Mouse (Mus musculus): ENCODE data around the gene Gimap9. TPM values are rescaled to one million over a fixed set of nuclear protein-coding genes. Genes with fewer than 3 reads are reported as not detected.

Gene Gimap9
- polyA plus RNA-seq, 1 experiment from 2014 or later = 2.6 TPM

DNA sequence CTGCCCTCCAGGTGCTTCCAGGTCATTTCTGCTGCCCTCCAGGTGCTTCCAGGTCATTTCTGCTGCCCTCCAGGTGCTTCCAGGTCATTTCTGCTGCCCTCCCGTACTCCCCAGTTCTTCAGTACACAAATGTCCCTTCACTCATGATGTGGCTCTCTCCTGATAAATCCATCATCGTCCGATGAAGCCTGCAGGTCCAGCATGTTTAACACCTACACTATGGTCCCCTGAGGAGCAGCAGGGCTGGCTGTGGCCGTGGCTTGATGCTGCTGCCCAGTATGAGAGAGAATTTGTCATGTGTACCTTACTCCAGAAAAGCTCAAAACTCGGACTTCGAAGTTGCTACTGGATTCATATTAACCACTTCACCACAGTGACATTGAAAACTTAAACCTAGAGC lies 34.5 kb upstream of the Gimap9 start:
- Histone ChIP-seq H3K36me3 (replicated peaks) (no peaks in the 10 kb centered on the region), H3K27ac (no peak overlapping the region), H3K4me1 (no peaks in the 10 kb centered on the region), H3K4me3 (replicated peaks) (no peak overlapping the region), H3K9me3 (no peaks in the 10 kb centered on the region), H3K4me2 (no peak overlapping the region), H3K9ac (no peak overlapping the region), H3K27me3 (0 out of 2 replicates have a peak, but pooled peaks cover 4% of the 10 kb centered on the region)
- no peak for ATAC-seq (ENCODE audit: low FRiP score)
- WGBS = 82% methylated on average over 6 of the region's 6 CpGs

DNA sequence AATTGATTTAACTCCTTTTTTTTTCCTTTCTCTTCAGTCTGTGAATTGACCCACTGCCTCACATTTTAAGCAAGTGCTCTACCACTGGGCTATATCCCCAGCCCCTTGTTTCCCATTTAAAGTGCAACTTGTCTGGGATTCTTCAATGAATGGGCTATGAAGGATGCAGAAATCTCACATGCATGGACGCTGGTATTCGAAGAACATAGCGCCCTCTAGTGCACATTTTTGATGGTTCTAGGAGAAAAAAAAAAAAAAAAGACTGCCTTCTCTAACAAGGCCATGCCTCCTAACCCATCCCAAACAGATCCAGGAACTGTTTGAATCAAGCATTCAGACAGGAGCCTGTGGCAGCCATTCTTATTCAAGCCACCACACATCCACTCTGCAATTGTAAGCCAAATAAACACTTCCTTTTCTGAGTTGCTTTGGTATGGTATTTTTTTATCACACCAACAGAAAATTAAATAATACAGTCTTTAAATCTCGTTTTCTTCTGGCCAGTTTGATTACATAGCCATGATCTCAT lies 33.1 kb upstream of the Gimap9 start:
- no peak for ATAC-seq (ENCODE audit: low FRiP score)
- WGBS = 23% methylated on average over 4 of the region's 4 CpGs
- no peaks in the 10 kb centered on the region for H3K4me1 ChIP-seq

DNA sequence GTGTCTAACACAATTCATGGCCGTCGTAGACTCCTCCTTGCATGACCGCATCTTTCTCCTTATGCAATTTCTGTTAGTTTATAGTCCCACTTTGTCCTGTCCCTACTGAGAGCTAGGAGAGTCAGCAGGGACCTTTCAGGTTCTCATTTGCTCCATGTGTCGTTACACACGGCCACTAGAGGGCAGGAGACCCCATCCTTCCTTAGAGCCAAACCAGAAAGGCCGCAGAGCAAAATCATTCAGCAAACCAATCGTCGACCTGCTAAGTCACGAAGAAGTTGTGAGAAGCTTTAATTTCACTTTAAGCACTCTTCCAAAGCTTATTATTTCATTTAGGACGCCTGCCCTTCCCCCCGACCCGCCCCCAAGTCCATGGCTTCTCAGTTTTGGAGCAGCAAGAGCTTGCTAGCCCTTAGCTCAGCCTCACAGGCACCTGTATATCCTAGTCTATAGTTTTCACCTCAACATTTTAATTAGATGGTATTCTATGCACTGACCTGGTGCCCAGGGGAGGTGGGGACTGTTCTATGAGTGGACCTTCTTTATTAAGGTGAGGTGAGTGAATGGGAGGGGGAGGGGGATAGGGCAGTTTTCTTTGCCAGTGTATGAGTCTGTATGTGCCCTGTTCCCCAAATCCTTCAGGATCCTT lies 30.1 kb upstream of the Gimap9 start:
- H3K9me3 ChIP-seq = no peaks in the 10 kb centered on the region
- H3K4me2 ChIP-seq = no peak overlapping the region
- H3K36me3 ChIP-seq (replicated peaks) = no peaks in the 10 kb centered on the region
- H3K4me3 ChIP-seq (replicated peaks) = no peak overlapping the region
- H3K9ac ChIP-seq = no peak overlapping the region
- WGBS = 16% methylated on average over 12 of the region's 12 CpGs
- 0 out of 2 replicates have a peak, but pooled peaks cover 4% of the 10 kb centered on the region for H3K27me3 ChIP-seq
- ATAC-seq (ENCODE audit: low FRiP score) = no peak
- H3K27ac ChIP-seq = no peak overlapping the region
- no peaks in the 10 kb centered on the region for H3K4me1 ChIP-seq

More for the DNA sequence above, 33.1 kb upstream of the Gimap9 start:
- no peak overlapping the region for H3K27ac ChIP-seq
- no peaks in the 10 kb centered on the region for H3K9me3 ChIP-seq
- H3K4me3 ChIP-seq (replicated peaks) = no peak overlapping the region
- 0 out of 2 replicates have a peak, but pooled peaks cover 4% of the 10 kb centered on the region for H3K27me3 ChIP-seq
- no peak overlapping the region for H3K4me2 ChIP-seq
- H3K36me3 ChIP-seq (replicated peaks) = no peaks in the 10 kb centered on the region
- H3K9ac ChIP-seq = no peak overlapping the region

DNA sequence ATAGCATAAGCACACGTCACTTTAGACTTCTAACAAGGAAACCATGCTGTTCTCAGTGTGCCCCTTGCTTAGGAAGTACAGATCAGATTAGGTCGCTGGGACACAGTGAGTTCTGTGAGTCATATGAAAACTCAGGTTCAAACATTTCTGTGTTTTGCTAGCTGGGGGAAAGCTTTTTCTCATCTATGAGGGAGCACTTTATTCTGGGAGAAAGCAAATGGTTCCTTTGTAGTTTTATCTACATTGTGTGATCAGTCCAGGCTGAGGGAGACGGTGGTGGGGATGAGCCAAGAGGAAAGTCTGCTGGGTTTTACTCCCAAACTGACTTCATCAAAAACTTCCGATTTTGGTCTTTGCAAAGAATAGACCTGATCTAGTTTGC lies 29.6 kb upstream of the Gimap9 start:
- Histone ChIP-seq H3K4me1 (no peaks in the 10 kb centered on the region), H3K9me3 (no peaks in the 10 kb centered on the region), H3K4me2 (no peak overlapping the region), H3K36me3 (replicated peaks) (no peaks in the 10 kb centered on the region), H3K4me3 (replicated peaks) (no peak overlapping the region), H3K9ac (no peak overlapping the region), H3K27ac (no peak overlapping the region), H3K27me3 (0 out of 2 replicates have a peak, but pooled peaks cover 4% of the 10 kb centered on the region)
- 82% methylated on average over 4 of the region's 4 CpGs for WGBS
- ATAC-seq (ENCODE audit: low FRiP score) = no peak

DNA sequence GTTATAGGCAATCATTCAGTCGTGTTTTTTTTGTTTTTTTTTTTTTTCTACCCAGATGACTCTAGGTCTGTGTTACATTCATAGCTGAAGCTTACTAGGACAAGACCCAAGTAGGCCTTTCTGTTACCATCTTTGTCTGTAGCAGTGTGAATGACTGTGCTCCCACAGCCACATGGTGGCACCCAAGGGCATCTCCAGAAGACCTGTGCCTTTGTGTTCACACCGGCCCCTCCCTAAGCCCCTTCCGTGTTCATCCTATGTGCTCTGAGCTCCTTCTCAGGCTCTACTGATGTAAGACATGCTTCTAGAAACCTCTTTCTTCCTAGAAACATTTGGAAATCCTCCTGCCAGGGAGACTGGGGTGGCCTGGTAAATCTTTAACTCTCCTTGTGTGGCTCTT lies 28.9 kb upstream of the Gimap9 start, which contains the start of gene Gimap8:
Gene Gimap8 (plus strand): TSS at position 240 of the 400 bp plus-strand sequence.
- no peaks in the 10 kb centered on the region for H3K4me1 ChIP-seq
- 0 out of 2 replicates have a peak, but pooled peaks cover 4% of the 10 kb centered on the region for H3K27me3 ChIP-seq
- no peak for ATAC-seq (ENCODE audit: low FRiP score)
- H3K36me3 ChIP-seq (replicated peaks) = no peaks in the 10 kb centered on the region
- 60% methylated on average over 3 of the region's 3 CpGs for WGBS
- no peak within 1 kb of the TSS for H3K4me3 ChIP-seq (replicated peaks)
- no peak within 1 kb of the TSS for H3K27ac ChIP-seq
- H3K9me3 ChIP-seq = no peaks in the 10 kb centered on the region
- H3K4me2 ChIP-seq = no peak within 1 kb of the TSS
- H3K9ac ChIP-seq = no peak within 1 kb of the TSS

DNA sequence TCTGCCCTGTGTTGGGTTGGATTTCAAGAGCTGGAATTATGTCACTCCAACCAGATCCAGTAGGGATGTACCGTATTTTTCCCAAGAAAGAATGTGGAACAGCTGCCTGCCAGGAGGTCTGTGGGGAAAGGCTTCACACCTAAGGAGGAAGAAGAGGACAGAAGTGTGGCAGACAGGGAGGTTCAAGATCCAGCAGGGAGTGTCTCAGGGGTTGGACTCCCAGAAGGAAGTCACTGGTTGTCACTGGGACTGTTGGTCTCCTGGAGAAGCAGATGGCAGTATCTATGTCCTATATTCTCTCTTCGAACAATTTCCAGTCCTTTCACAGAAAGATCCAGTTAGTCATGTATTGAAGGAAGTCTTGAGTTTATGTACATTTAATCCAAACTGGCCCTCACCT lies 28.3 kb upstream of the Gimap9 start:
- Histone ChIP-seq H3K36me3 (replicated peaks) (no peaks in the 10 kb centered on the region), H3K4me1 (no peaks in the 10 kb centered on the region), H3K9me3 (no peaks in the 10 kb centered on the region), H3K27ac (no peak overlapping the region), H3K4me2 (no peak overlapping the region), H3K27me3 (0 out of 2 replicates have a peak, but pooled peaks cover 4% of the 10 kb centered on the region), H3K9ac (no peak overlapping the region), H3K4me3 (replicated peaks) (no peak overlapping the region)
- no peak for ATAC-seq (ENCODE audit: low FRiP score)
- 94% methylated on average over 2 of the region's 2 CpGs for WGBS

DNA sequence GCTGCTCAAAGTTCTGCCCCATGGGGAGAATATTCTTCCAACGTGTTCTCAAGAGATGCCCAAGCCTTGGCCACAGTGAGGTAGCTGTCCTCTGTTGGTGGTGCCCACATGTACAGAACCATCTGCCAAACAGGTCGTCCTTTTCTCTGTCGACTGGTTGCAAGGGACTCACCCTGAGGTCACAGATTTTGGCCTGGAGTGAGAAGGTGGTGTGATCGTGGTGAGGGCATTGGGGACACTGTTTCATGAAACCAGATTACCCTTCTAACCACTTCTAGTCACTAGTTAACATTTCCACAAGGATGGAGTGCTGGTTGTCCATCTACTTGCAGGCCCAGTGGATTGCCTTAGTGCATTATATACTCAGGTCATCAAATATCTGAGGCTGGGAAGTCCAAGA lies 27.1 kb upstream of the Gimap9 start:
- H3K4me1 ChIP-seq = no peaks in the 10 kb centered on the region
- no peak overlapping the region for H3K9ac ChIP-seq
- H3K27ac ChIP-seq = no peak overlapping the region
- no peaks in the 10 kb centered on the region for H3K36me3 ChIP-seq (replicated peaks)
- ATAC-seq (ENCODE audit: low FRiP score) = no peak
- H3K9me3 ChIP-seq = no peaks in the 10 kb centered on the region
- 88% methylated on average over 4 of the region's 4 CpGs for WGBS
- 0 out of 2 replicates have a peak, but pooled peaks cover 4% of the 10 kb centered on the region for H3K27me3 ChIP-seq
- H3K4me2 ChIP-seq = no peak overlapping the region
- no peak overlapping the region for H3K4me3 ChIP-seq (replicated peaks)

DNA sequence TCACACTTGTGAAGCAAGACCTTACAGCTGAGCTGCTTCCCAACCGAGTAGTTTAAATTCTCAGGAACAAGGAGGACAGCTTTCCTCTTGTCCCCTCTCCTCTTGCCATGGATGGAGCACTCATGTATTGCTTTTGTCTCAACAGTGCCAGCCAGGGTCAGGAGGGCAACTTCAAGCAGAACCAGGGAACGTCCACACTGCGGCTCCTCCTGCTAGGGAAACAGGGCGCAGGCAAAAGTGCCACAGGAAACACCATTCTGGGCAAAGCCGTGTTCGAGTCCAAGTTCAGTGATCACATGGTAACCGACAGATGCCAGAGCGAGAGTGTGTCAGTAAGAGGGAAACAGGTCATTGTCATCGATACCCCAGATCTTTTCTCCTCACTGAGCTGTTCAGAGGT lies 25.9 kb upstream of the Gimap9 start:
- H3K4me1 ChIP-seq = no peaks in the 10 kb centered on the region
- H3K27me3 ChIP-seq = 0 out of 2 replicates have a peak, but pooled peaks cover 2% of the 10 kb centered on the region
- no peaks in the 10 kb centered on the region for H3K9me3 ChIP-seq
- H3K9ac ChIP-seq = no peak overlapping the region
- no peak overlapping the region for H3K4me3 ChIP-seq (replicated peaks)
- no peaks in the 10 kb centered on the region for H3K36me3 ChIP-seq (replicated peaks)
- 91% methylated on average over 9 of the region's 9 CpGs for WGBS
- no peak overlapping the region for H3K4me2 ChIP-seq
- no peak overlapping the region for H3K27ac ChIP-seq
- ATAC-seq (ENCODE audit: low FRiP score) = no peak

DNA sequence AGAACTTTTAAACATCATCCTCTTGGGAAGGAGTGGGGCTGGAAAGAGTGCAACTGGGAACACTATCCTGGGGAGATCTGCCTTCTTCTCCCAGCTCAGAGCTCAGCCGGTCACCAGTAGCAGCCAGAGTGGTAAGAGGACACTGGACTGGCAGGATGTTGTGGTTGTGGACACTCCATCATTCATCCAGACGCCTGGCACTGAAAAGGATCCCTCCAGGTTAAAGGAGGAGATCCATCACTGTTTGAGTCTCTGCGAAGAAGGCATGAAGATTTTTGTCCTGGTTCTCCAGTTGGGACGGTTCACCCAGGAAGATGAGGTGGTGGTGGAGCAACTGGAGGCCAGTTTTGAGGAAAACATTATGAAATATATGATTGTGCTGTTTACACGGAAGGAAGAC lies 17.2 kb upstream of the Gimap9 start:
- H3K9me3 ChIP-seq = no peaks in the 10 kb centered on the region
- H3K27me3 ChIP-seq = no peaks in the 10 kb centered on the region
- no peaks in the 10 kb centered on the region for H3K4me1 ChIP-seq
- no peak for ATAC-seq (ENCODE audit: low FRiP score)
- WGBS = 87% methylated on average over 5 of the region's 5 CpGs
- H3K36me3 ChIP-seq (replicated peaks) = no peaks in the 10 kb centered on the region
- no peak overlapping the region for H3K27ac ChIP-seq
- H3K4me3 ChIP-seq (replicated peaks) = no peak overlapping the region
- no peak overlapping the region for H3K4me2 ChIP-seq
- no peak overlapping the region for H3K9ac ChIP-seq

DNA sequence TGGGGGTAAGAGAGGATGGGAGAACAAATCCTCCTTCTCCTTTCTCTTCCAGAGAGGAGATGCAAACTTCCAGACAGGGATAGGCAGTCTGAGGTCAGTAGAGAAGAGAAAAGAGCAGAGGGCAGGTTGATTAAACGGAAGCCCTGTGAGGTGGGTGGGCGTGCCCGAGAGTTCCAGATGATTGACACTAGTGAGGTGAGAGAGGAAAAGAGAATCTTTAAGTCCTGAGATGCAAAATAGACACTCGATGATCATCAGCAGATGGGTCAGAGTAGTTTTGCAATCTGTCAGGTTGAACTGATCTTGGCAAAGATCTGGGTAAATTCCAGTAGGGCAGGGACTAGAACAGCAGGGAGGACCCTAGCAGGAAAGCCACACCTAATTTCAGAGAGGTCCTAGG lies 11.2 kb upstream of the Gimap9 start:
- Histone ChIP-seq H3K36me3 (replicated peaks) (no peaks in the 10 kb centered on the region), H3K4me3 (replicated peaks) (no peak overlapping the region), H3K27ac (no peak overlapping the region), H3K9ac (no peak overlapping the region), H3K4me1 (no peaks in the 10 kb centered on the region), H3K27me3 (no peaks in the 10 kb centered on the region), H3K4me2 (no peak overlapping the region), H3K9me3 (no peaks in the 10 kb centered on the region)
- ATAC-seq (ENCODE audit: low FRiP score) = no peak
- 82% methylated on average over 4 of the region's 4 CpGs for WGBS

DNA sequence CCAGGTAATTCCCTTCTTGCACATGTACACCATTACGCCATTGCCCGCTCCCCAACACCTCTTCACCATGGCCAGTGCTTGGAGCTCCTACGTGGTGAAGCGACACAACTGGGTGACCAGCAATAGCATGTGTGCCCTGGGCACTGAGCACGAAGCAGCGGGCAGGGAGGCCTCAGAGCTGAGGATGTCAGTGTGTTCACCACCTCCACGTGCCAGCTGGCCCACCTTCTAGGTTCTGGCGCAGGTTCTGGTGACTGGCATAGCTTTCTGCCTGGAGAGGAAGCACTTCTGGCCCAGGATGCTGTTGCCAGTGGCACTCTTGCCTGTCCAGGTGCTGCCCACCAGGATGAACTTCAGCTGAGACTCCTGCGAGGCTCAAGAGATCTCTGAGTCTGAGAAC lies 10.5 kb upstream of the Gimap9 start:
- Histone ChIP-seq H3K36me3 (replicated peaks) (no peaks in the 10 kb centered on the region), H3K9me3 (no peaks in the 10 kb centered on the region), H3K27ac (no peak overlapping the region), H3K4me2 (no peak overlapping the region), H3K4me3 (replicated peaks) (no peak overlapping the region), H3K27me3 (no peaks in the 10 kb centered on the region), H3K9ac (no peak overlapping the region), H3K4me1 (no peaks in the 10 kb centered on the region)
- whole genome bisulfite sequencing = 91% methylated on average over 9 of the region's 9 CpGs
- ATAC-seq (ENCODE audit: low FRiP score) = no peak

DNA sequence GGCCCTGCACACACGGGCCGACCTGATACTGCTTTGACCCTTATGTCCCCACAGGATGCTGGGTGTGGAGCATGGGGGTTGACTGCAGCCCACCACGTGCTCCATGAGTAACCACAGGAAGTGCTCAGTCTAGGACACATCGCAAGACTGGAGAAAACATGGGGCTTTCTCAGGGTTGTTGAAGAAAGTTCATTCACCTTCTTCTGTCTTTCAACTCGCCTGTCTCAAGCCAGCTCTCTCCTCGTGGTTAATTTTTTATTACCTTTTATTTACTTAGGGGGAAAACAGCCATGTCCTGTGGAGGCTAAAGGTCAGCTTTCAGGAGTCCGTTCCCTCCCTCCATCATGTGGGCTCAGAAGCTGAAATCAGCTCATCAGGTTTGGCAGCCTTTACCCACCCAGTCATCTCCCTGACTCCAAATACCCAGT lies 9.8 kb upstream of the Gimap9 start:
- no peaks in the 10 kb centered on the region for H3K9me3 ChIP-seq
- H3K27ac ChIP-seq = no peak overlapping the region
- H3K36me3 ChIP-seq (replicated peaks) = no peaks in the 10 kb centered on the region
- WGBS = 75% methylated on average over 7 of the region's 7 CpGs
- H3K27me3 ChIP-seq = no peaks in the 10 kb centered on the region
- no peak overlapping the region for H3K4me2 ChIP-seq
- ATAC-seq (ENCODE audit: low FRiP score) = no peak
- no peaks in the 10 kb centered on the region for H3K4me1 ChIP-seq
- no peak overlapping the region for H3K9ac ChIP-seq
- H3K4me3 ChIP-seq (replicated peaks) = no peak overlapping the region

DNA sequence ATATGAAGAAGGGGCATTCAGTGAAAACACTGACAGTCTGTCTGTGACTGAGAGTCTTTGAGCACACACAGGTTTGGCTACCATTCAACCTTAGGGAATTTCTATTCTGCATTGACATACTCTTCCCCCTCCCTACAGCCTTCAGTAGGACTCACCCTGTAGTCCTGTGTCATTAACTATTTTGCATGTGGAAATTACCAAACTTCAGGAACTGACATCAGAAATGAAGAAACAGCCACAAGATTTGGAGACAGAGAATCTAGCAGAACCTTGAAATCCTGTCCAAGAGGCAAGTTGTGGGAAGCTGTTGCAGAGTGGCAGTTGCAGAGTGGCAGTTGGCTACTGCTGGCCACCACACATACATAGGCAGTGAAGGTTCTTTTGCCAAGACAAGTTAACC lies 7.9 kb upstream of the Gimap9 start:
- H3K9me3 ChIP-seq = no peaks in the 10 kb centered on the region
- H3K27ac ChIP-seq = no peak overlapping the region
- H3K36me3 ChIP-seq (replicated peaks) = no peaks in the 10 kb centered on the region
- no peaks in the 10 kb centered on the region for H3K27me3 ChIP-seq
- no peaks in the 10 kb centered on the region for H3K4me1 ChIP-seq
- ATAC-seq (ENCODE audit: low FRiP score) = no peak
- H3K4me3 ChIP-seq (replicated peaks) = no peak overlapping the region
- H3K9ac ChIP-seq = no peak overlapping the region
- H3K4me2 ChIP-seq = no peak overlapping the region

Measured in forebrain, embryonic 12.5 days (tissue).